In genomic region chr6:99976144-99976543, GRCm38 (mm10) we compare ENCODE assay signal across 28 mouse cellular contexts.
DNase-seq lines count a peak whose midpoint lies in the region; ATAC-seq and TF ChIP-seq lines count a peak whose summit lies in the region.
"Had no signal": no experiment of that assay in that cellular context is flagged by ENCODE, and none has a peak within 500 bp of the region (broad histone marks: within the 10 kb centered on the region; RNA-seq: fewer than 3 reads in every experiment).

No protein-coding gene starts in this region.

- DNase-seq in stomach, postnatal 0 days (ENCODE audit: low spot score) = no peak
- DNase-seq in MEL (ENCODE audit: low read depth, low spot score) = peak; percentile 26
- no peak for DNase-seq in gastrocnemius, adult 2 months
- DNase-seq in frontal cortex, postnatal 14 days (ENCODE audit: low spot score in 2 of 2) = no peak
- DNase-seq: adrenal gland, adult 8-10 months; adrenal gland, postnatal 25 days; B cell, adult 2 months; gastrocnemius, postnatal 25 days; heart, adult 2 months; heart, postnatal 14 days; heart, postnatal 4 days had no signal

- intact Hi-C loops in gastrocnemius, adult 2 months (cut with DNase I) = loop anchor here (10.0 kb wide), 2 partner anchors 149 to 309 kb away; partner anchors contain the start of gene Rybp

- no peak for TF ChIP-seq CTCF in stomach, postnatal 0 days (IDR thresholded peaks at IDR 0.05; ENCODE audit: low read depth)
- TF ChIP-seq CTCF in C2C12 (IDR thresholded peaks at IDR 0.05; ENCODE audit: control insufficient read depth, insufficient read depth, insufficient read length) (no peak), MEL (IDR thresholded peaks at IDR 0.05 in 2 of 3, conservative IDR thresholded peaks at IDR 0.05 in 1 of 3; ENCODE audit: control insufficient read depth in 1 of 3, insufficient read depth in 1 of 3, low read depth in 2 of 3, low read length in 3 of 3, poor library complexity in 1 of 3, severe bottlenecking in 1 of 3) (no peak)
- no peak for TF ChIP-seq CTCF in gastrocnemius, adult 2 months (IDR thresholded peaks at IDR 0.05)

- no peak overlapping the region for H3K4me2 ChIP-seq in stomach, embryonic 16.5 days (ENCODE audit: low read depth, low read length)
- no peak overlapping the region for H3K4me2 ChIP-seq in stomach, postnatal 0 days (replicated peaks; ENCODE audit: low read depth)
- no peak overlapping the region for H3K4me2 ChIP-seq in myocyte (ENCODE audit: low read depth)
- H3K4me2 ChIP-seq in midbrain, embryonic 16.5 days (ENCODE audit: low read length) = no peak overlapping the region
- H3K4me2 ChIP-seq: embryonic facial prominence, embryonic 12.5 days; embryonic facial prominence, embryonic 15.5 days; forebrain, embryonic 12.5 days; forebrain, embryonic 15.5 days; heart, embryonic 13.5 days; hindbrain, embryonic 14.5 days had no signal

- no peak overlapping the region for H3K9ac ChIP-seq in stomach, embryonic 16.5 days (ENCODE audit: low read length)
- no peak overlapping the region for H3K9ac ChIP-seq in stomach, postnatal 0 days (ENCODE audit: low read length)
- H3K9ac ChIP-seq in MEL (ENCODE audit: control insufficient read depth, low read depth, low read length, poor library complexity, severe bottlenecking) = no peak overlapping the region
- no peak overlapping the region for H3K9ac ChIP-seq in midbrain, embryonic 16.5 days (ENCODE audit: low read depth, low read length)
- H3K9ac ChIP-seq: embryonic facial prominence, embryonic 12.5 days; embryonic facial prominence, embryonic 15.5 days; forebrain, embryonic 12.5 days; forebrain, embryonic 15.5 days; heart, embryonic 13.5 days; hindbrain, embryonic 14.5 days had no signal

- H3K27me3 ChIP-seq in stomach, embryonic 16.5 days (ENCODE audit: control insufficient read depth, insufficient read depth, low read length) = no peaks in the 10 kb centered on the region
- H3K27me3 ChIP-seq in stomach, postnatal 0 days (ENCODE audit: control insufficient read depth, insufficient read depth, low read length) = no peaks in the 10 kb centered on the region
- H3K27me3 ChIP-seq in C2C12 (ENCODE audit: control insufficient read depth, insufficient read depth, insufficient read length) (peaks cover 19% of the 10 kb centered on the region), MEL (ENCODE audit: control insufficient read depth in 1 of 2, insufficient read depth in 2 of 2, low read length in 2 of 2) (no peaks in the 10 kb centered on the region), myocyte (ENCODE audit: control insufficient read depth, insufficient read depth, insufficient read length) (peaks cover 5% of the 10 kb centered on the region)
- no peaks in the 10 kb centered on the region for H3K27me3 ChIP-seq in midbrain, embryonic 16.5 days (ENCODE audit: control insufficient read depth, insufficient read depth, low read depth, low read length)
- H3K27me3 ChIP-seq: forebrain, embryonic 15.5 days had no signal

- no peak overlapping the region for H3K4me3 ChIP-seq in stomach, embryonic 16.5 days (replicated peaks; ENCODE audit: low read length)
- no peak overlapping the region for H3K4me3 ChIP-seq in stomach, postnatal 0 days (ENCODE audit: low read depth, low read length)
- no peak overlapping the region for H3K4me3 ChIP-seq in C2C12 (ENCODE audit: insufficient read depth, poor library complexity, severe bottlenecking)
- H3K4me3 ChIP-seq in MEL (ENCODE audit: control insufficient read depth in 1 of 2, insufficient read depth in 1 of 2, low read depth in 2 of 2, low read length in 2 of 2) = no peak overlapping the region
- H3K4me3 ChIP-seq in myocyte = no peak overlapping the region
- H3K4me3 ChIP-seq in gastrocnemius, adult 2 months = no peak overlapping the region
- no peak overlapping the region for H3K4me3 ChIP-seq in midbrain, embryonic 16.5 days (ENCODE audit: low read depth, low read length)
- H3K4me3 ChIP-seq: embryonic facial prominence, embryonic 12.5 days; embryonic facial prominence, embryonic 15.5 days; forebrain, embryonic 12.5 days; forebrain, embryonic 15.5 days; heart, adult 2 months; heart, embryonic 10.5 days; heart, embryonic 13.5 days had no signal

- H3K79me3 ChIP-seq in C2C12 (ENCODE audit: low read depth) = no peaks in the 10 kb centered on the region

- WGBS in stomach, embryonic 16.5 days = 58% methylated on average over 5 of the region's 5 CpGs
- 48% methylated on average over 5 of the region's 5 CpGs for WGBS in stomach, postnatal 0 days
- WGBS in midbrain, embryonic 16.5 days = 80% methylated on average over 5 of the region's 5 CpGs

- no peaks in the 10 kb centered on the region for H3K79me2 ChIP-seq in C2C12 (ENCODE audit: control insufficient read depth, insufficient read depth)
- H3K79me2 ChIP-seq in MEL (ENCODE audit: control insufficient read depth, insufficient read depth, low read length, poor library complexity) = no peaks in the 10 kb centered on the region
- H3K79me2 ChIP-seq in myocyte (ENCODE audit: control insufficient read depth, insufficient read depth) = no peaks in the 10 kb centered on the region

- H3ac ChIP-seq in C2C12 (ENCODE audit: control insufficient read depth, insufficient read length, low read depth) (no peak overlapping the region), myocyte (ENCODE audit: control insufficient read depth, insufficient read length) (no peak overlapping the region)

- H3K4me1 ChIP-seq in stomach, embryonic 16.5 days (ENCODE audit: control insufficient read depth, insufficient read depth, low read length) = no peaks in the 10 kb centered on the region
- no peaks in the 10 kb centered on the region for H3K4me1 ChIP-seq in stomach, postnatal 0 days (replicated peaks; ENCODE audit: control insufficient read depth, insufficient read depth)
- peaks cover 0 to 3% of the 10 kb centered on the region in 2 experiments; a peak in 1 of 4 replicates for H3K4me1 ChIP-seq in MEL (ENCODE audit: control insufficient read depth in 1 of 2, insufficient read depth in 2 of 2, low read length in 2 of 2)
- peaks cover 6% of the 10 kb centered on the region; the same call in 1 of the 2 replicates for H3K4me1 ChIP-seq in midbrain, embryonic 16.5 days (ENCODE audit: control insufficient read depth, insufficient read depth, low read length)

- peak overlapping the region; percentile 48; the same call in 1 of the 2 replicates for H3K27ac ChIP-seq in stomach, embryonic 16.5 days (ENCODE audit: low read length)
- no peak overlapping the region; the same call in 1 of the 2 replicates for H3K27ac ChIP-seq in stomach, postnatal 0 days (replicated peaks)
- no peak overlapping the region for H3K27ac ChIP-seq in MEL (ENCODE audit: control insufficient read depth, low read depth, low read length)
- no peak overlapping the region for H3K27ac ChIP-seq in gastrocnemius, adult 2 months
- no peak overlapping the region for H3K27ac ChIP-seq in midbrain, embryonic 16.5 days (ENCODE audit: low read length)
- H3K27ac ChIP-seq: embryonic facial prominence, embryonic 12.5 days; embryonic facial prominence, embryonic 15.5 days; forebrain, embryonic 12.5 days; forebrain, embryonic 15.5 days; heart, adult 2 months; heart, embryonic 10.5 days; heart, embryonic 13.5 days; hindbrain, embryonic 14.5 days; hindbrain, postnatal 0 days had no signal

- no peak for TF ChIP-seq EP300 in stomach, postnatal 0 days (optimal IDR thresholded peaks at IDR 0.05)
- TF ChIP-seq EP300 in MEL (IDR thresholded peaks at IDR 0.05; ENCODE audit: low read depth in 1 of 2, low read length in 2 of 2) = no peak

- TF ChIP-seq POLR2A in MEL (IDR thresholded peaks at IDR 0.05; ENCODE audit: control insufficient read depth in 1 of 2, insufficient read depth in 1 of 2, low read depth in 1 of 2, low read length in 2 of 2, poor library complexity in 1 of 2) = no peak
- TF ChIP-seq POLR2A in myocyte (IDR thresholded peaks at IDR 0.05; ENCODE audit: insufficient read length, low read depth) = no peak

- ATAC-seq in stomach, embryonic 16.5 days (ENCODE audit: insufficient read depth, low FRiP score) = no peak
- no peak for ATAC-seq in stomach, postnatal 0 days (ENCODE audit: low FRiP score, low TSS enrichment)
- no peak for ATAC-seq in midbrain, embryonic 16.5 days
- ATAC-seq: activated CD4-positive, CD25-positive, alpha-beta regulatory T cell, adult 4 months; CD4-positive, CD25-positive, alpha-beta regulatory T cell, adult 4 months; forebrain, embryonic 15.5 days; hindbrain, postnatal 0 days; inflammation-experienced regulatory T-cells, adult 6 months; intestine, embryonic 16.5 days had no signal

- H3K9me3 ChIP-seq in stomach, embryonic 16.5 days (replicated peaks; ENCODE audit: control insufficient read depth, low read length) = no peaks in the 10 kb centered on the region
- no peaks in the 10 kb centered on the region for H3K9me3 ChIP-seq in stomach, postnatal 0 days (ENCODE audit: control insufficient read depth, low read length)
- no peaks in the 10 kb centered on the region for H3K9me3 ChIP-seq in MEL (replicated peaks; ENCODE audit: insufficient read depth, low read length)
- no peaks in the 10 kb centered on the region for H3K9me3 ChIP-seq in midbrain, embryonic 16.5 days (replicated peaks; ENCODE audit: control insufficient read depth, low read length, poor library complexity, severe bottlenecking)
- H3K9me3 ChIP-seq: embryonic facial prominence, embryonic 12.5 days; embryonic facial prominence, embryonic 15.5 days; forebrain, embryonic 12.5 days; forebrain, embryonic 15.5 days; heart, embryonic 10.5 days; heart, embryonic 13.5 days had no signal

- H3K36me3 ChIP-seq in stomach, embryonic 16.5 days (ENCODE audit: control insufficient read depth, insufficient read depth, low read length) = no peaks in the 10 kb centered on the region
- H3K36me3 ChIP-seq in stomach, postnatal 0 days (ENCODE audit: control insufficient read depth, insufficient read depth, low read length) = no peaks in the 10 kb centered on the region
- H3K36me3 ChIP-seq in C2C12 (ENCODE audit: control insufficient read depth, insufficient read depth) = no peaks in the 10 kb centered on the region
- no peaks in the 10 kb centered on the region for H3K36me3 ChIP-seq in MEL (ENCODE audit: control insufficient read depth in 1 of 2, insufficient read depth in 2 of 2, low read length in 2 of 2)
- no peaks in the 10 kb centered on the region for H3K36me3 ChIP-seq in myocyte (ENCODE audit: control insufficient read depth, insufficient read depth)
- H3K36me3 ChIP-seq in midbrain, embryonic 16.5 days (ENCODE audit: control insufficient read depth, insufficient read depth, low read length) = no peaks in the 10 kb centered on the region
- H3K36me3 ChIP-seq: embryonic facial prominence, embryonic 12.5 days; embryonic facial prominence, embryonic 15.5 days; forebrain, embryonic 12.5 days; forebrain, embryonic 15.5 days; G1E; heart, embryonic 10.5 days; heart, embryonic 13.5 days had no signal

- no peak for TF ChIP-seq RAD21 in MEL (IDR thresholded peaks at IDR 0.05; ENCODE audit: low read depth, low read length)

TF ChIP-seq in C2C12, 6 proteins besides CTCF, POLR2A, EP300 and RAD21:
- TF ChIP-seq CEBPB (IDR thresholded peaks at IDR 0.05; ENCODE audit: low read depth) (no peak), USF1 (IDR thresholded peaks at IDR 0.05; ENCODE audit: low read depth) (peak; percentile 54)

TF ChIP-seq in MEL, 35 proteins besides CTCF, POLR2A, EP300 and RAD21 (continues in another document):
- TF ChIP-seq HCFC1 (IDR thresholded peaks at IDR 0.05; ENCODE audit: low read depth, low read length) (no peak), ETS1 (IDR thresholded peaks at IDR 0.05; ENCODE audit: low read depth, low read length) (no peak)

TF ChIP-seq in myocyte, 11 proteins besides CTCF, POLR2A, EP300 and RAD21 (continues in another document):
- no peak for TF ChIP-seq MYOD1 (IDR thresholded peaks at IDR 0.05; ENCODE audit: control insufficient read depth in 1 of 3, insufficient read length in 2 of 3, low read depth in 2 of 3)
